Mouse (Mus musculus) fibroblast of lung, adult 2 months (primary cell): Measurements from ENCODE around the gene Ndufb8.
A peak's percentile ranks its signal among the peaks of the same experiment; 100 is the strongest.

ENCODE experiments used
- DNase-seq: peaks from one replicate; pipeline ENCODE4 v3.0.0-alpha.2; 2011; ENCODE audit warnings: low read depth

The Ndufb8 gene

DNA sequence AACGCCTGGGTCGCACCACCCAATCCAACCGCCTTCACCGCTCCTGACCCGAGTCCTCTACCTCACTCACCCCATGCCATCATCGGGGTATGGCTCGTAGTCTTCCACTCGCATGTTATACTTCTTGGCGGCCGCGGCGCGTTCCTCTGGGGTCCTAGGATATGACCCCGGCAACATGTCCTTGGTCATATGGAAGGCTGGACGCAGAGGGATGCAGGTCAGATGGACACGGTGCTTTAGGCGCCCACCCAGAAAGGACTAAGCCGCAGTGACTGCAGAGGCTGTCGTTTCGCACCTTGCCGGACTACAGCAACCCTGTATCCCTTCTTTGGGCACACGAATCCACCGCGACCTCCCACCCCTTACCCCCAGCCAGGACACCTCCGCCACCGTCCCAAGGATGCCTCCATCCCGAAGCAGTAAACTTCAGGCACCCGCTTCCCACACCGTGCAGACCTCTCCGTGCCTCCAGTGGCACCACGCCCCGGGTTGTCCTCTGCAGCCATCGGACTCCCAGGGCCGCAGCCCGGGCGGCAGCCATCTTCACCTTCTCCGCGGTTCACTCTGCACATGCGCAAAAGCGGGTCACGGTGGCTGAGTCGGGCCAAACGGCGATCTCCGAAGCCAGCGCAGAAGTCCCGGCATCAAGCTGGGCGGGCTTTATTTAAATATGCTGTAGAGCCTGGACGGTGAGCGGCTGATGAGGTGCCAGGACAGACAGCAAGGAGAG, at the start of gene Ndufb8:
TSS of gene Ndufb8 (minus strand) at position 580 of the 730 bp plus-strand sequence.
- peak; percentile 78 for DNase-seq

DNA sequence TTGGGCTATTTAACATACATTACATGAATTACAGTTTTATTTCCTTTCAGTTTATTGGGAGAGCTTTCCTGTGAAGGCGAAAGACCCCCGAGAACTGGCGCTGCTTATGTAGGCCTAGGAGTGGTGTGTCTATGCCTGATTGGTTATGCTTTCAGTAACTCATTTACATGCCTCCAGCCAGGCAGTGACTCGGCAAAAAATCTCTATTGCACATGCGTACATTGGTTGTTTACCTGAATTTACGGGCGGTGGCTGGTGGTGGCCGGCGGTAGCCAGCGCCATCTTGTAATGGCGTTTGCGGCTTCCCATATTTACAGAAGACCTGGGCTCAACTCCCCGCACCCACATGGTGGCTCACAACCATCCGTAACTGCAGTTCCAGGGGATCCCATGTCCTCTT, 38.9 kb upstream of the Ndufb8 start:
- no peak for DNase-seq

DNA sequence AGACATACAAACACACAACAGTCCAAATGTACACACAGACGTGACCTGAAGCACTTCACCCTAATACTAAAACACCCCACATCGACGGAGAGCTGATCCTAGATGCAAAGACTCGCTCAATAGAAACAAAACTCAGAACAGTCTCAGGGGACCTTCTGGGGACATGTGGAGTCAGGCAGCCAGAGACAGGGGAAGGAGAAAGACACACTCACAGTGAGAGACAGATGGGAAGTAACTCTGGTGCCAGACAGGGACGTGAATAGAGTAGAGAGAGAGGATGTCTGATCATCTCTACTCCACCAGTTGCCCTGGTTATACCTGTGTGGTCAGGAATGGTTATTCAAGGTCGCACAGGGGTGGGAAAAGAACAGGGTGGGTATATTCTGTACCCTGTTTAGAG, 36.4 kb upstream of the Ndufb8 start:
- no peak for DNase-seq

DNA sequence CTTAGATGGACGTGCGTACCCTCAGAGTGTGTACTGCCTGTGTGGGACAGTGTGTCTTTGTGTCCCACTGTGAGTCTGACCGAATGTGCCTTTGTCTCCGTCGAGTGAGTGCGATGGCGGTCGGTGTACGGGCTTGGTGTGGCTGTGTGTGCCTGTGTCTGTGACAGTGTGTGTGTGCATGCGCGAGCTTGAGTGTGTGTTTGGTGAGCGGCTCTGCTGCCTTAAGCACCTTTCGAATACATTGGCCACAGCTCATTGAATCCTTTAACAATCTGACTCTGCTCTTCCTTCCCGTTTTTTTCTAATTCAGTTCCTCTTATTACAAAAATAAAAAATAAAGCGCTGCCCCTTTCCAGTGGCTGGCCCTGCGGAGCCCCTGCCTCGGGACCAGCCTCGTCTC, 35.8 kb upstream of the Ndufb8 start:
- no peak for DNase-seq

DNA sequence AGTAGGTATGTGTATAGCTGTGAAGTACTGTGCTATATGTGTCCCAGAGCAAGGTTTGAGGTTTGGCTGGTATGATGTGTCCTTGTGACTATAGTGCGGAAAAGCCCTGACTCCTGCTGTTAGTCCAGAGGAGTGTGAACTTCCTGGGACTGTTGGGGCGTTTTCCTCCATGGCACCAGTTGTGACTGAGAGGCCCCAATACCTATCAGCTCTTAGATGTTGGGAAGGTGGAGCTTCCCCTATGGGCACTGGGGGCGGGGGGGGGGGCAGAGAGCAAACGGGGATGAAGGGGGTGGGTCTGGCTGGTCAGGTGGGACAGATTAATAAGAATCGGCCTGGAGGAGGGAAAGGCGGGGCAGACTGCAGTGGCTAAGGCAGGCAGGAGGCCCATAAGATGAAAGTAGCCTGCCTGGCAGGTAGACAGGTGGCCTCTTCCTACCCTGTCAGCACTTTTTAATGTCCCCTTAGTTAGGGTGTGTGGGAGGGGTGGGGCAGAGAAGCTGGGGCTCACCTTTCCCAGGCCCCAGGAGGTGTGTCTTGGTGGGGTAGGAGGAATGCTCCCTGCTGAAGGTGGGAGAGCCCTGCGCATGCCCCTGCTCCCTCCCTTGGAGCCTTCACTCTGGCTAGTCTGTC, 34.5 kb upstream of the Ndufb8 start:
- no peak for DNase-seq

DNA sequence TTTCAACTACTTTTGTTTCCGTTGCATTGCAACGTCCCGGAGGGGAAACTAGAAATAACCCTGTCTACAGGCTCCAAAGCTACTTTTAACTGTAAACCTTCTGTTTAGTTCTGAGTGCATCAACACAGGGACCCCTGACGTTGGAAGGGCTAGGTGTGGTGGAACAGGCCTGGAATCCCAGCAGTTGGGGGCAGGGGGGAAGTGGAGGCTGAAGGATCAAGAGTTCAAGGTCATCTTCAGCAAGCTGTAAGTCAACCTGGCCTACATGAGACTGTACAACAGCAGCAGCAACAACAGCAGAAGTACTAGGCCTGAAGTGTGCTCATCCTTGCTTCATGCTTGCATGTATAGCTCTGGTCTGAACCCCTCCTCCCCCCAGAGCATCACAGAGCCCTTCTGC, 32.8 kb upstream of the Ndufb8 start:
- DNase-seq: no peak

DNA sequence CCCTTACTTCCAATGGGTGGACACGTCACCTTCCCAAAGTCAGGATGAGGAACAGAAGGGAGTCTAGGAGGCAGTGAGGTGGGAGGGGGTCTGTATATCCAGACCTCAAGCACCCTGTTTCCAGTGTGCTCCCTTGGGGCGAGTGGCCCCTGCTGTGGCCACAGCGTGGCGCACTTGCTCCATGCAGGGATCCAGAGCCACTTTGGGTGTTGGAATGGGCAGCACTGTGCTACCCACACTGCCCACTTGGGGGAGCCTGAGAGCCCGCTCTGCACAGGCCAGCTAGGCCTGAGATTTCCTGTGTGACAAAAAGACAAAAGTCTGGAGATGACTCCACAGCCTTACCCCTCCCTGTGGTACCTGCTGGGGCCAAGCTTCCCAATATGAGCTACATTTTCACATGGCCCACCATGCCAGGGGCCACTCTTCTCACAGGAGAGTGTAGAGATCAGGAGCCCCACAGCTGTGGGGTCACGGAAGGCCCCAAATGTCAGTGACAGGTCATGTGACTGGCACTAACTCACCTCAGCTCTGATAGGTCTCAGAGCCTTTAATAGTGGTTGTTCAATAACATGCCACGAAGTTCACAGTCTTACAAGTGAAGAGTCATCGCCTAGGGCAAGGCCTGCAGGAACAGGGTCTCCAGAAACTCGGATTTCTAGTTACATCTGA, 27.5 kb upstream of the Ndufb8 start:
- DNase-seq: peak; percentile 49

DNA sequence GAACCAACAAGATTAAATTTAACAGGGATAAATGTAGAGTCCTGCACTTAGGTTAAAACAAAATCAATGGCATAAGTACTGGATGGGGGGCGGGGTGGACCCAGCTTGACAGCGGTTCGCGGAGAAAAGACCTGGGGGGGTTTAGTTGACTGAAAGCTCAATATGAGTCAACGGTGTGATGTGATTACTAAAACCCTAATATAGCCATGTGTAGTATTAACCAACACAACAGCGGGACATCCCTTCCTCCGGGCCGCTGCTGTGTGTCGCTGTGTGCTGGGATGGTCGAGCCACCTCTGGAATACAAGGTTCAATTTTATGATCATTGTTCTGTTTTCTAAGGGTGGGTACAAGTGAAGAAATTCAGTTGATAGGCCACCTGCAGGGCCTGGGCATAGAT, 26.9 kb upstream of the Ndufb8 start:
- DNase-seq: no peak

DNA sequence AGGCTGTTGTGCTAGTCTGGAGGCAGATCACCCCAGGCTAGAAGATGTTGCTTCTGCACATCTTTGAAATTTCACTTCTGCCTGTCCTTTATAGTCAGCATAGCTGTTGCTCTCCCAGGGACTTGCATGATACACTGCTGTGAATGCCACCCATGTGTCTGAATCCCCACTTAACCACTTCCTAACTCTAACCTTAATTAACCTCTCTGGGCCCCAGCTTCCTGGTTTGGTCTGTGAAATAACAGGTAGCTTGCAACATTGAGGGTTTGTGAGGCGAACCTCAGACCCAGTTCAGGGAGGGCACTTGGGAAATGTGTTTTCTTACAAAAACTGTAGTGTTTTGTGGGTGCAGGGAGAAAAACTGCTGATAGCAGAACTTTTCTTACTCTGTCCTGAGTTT, 22.8 kb upstream of the Ndufb8 start:
- DNase-seq: no peak

DNA sequence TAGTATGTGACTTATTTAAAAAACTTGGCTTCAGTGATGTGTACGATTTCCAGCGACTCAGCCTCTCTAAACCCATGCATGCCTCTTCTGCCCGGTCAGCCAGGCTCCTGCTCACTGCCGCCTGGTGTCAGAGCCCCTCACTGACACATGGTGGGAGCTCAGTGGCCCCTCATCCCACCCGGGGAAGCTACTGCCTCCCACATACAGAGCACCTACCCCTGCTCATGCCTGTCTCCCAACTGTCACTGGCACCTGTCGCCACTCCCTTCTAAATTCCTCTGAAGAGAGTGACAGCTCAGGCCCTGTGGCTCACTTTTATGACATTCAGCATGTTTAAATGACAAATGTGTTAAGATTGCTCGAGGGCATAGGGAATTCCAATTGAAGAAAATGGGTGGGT, 21.0 kb upstream of the Ndufb8 start:
- DNase-seq: no peak

DNA sequence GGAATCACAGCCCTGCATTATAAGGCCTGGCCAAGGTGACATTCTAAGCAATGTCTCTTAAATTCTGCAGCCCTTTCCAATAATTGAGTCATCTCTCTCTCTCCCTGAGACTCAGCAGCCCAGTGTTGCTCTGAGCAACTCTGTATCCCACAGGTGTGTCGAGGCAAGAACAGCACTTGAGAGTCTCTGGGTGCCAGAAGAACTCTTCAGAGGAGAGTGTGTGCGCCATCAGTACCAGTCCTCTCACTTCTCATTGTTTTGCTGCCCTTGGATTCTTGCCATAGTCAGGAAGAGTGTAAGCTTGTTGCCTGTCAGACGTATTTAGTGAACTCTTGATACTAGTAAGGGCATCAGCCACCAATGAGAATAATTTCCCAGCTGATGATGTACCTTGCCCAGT, 12.5 kb upstream of the Ndufb8 start:
- no peak for DNase-seq

DNA sequence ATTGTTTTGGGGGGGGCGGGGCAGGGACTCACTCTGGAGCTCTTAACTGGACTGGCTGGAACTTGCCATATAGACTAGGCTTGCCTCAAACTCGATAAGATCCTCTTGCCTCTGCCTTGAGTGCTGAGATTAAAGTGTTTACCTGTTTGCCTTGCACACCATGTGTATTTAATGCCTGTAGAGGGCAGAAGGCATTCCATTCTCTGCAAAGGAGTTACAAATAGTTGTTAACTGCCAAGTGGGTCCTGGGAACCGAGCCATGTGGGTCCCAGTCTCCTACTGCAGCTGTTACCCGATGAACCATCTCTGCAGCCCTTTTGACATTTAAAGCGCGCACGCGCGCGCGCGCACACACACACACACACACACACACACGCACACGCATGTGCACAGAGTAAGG, 8.8 kb upstream of the Ndufb8 start:
- no peak for DNase-seq

DNA sequence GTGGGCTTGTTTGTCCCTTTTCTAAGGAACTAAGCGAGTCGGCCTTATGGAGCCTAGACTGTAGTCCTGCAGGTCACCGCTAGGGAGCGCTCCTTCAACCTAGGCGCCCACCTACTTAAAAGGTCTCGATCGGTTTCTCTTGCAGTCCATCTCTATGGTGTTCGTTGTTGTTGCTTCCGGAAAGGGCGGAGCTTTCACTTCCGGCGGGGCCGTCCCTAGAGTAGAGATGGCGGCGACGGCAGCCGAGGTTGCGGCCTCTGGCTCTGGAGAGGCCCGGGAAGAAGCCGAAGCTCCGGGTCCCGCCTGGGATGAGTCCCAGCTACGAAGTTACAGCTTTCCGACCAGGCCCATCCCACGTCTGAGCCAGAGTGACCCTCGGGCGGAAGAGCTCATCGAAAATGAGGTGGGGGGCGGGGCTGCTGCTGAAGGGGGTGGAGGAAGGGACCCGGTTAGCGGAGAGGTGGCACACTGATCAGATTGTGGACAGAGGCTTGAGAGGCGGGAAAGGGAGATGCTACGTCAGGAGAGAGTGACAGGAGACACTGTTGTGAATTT, 7.5 kb upstream of the Ndufb8 start, which contains the start of gene Hif1an:
TSS of gene Hif1an (plus strand) at position 199 of the 555 bp plus-strand sequence.
- DNase-seq: peak; percentile 90

DNA sequence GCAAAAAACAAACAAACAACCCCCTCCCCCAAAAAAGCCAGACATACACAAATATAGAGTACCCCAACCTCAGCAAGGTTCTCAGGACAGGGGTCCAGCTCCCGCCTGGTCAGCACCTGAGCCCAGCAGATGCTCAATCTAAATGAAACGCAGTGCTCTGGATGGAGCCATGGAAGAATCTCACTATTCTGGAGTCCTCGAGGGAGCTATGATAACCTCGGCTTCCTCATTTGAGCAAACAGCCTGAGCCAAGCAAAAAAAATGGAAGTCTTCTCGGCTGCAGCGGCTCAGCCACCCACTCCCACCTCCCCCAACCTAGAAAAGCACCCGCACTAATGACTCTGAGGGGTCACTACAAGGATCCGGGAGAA, 765 bp downstream of the Ndufb8 start:
- DNase-seq: no peak

DNA sequence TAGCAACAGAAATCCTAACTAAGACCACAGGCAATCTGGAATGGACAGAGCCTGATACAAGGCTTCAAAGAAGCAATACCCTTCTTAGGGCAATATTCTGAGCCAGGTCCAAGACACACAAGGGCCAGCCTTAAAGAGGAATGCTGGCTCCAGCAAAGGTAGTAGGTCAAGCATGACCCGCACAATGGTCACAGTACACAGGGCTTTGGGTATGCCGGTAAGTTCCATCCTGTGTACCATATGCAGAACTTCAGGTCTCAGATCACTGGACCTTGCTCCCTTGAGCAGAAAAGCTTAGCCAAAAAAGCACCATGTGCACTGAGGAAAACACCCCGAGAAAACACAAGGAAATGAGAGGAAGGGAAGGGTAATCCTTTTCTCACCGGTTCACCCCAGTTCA, 2.0 kb downstream of the Ndufb8 start:
- no peak for DNase-seq

DNA sequence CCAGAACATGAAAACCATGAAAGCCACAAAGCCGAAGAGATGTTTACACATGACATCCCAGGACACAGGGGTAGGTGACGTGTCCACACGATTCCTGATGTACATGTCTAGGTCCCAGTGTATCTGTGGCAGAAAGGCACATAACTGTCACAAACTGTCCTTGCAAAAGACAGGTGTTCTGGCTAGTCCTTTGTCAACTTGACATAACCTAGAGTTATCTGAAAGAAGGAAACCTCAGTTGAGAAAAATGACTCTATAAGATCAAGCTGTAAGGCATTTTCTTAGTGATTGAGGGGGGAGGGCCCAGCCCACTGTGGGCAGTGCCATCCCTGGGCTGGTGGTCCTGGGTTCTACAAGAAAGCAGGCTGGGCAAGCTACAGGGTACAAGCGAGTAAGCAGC, 2.5 kb downstream of the Ndufb8 start, which contains the start of gene Gm20538:
TSS of gene Gm20538 (minus strand) at position 101 of the 400 bp plus-strand sequence.
- DNase-seq: no peak

DNA sequence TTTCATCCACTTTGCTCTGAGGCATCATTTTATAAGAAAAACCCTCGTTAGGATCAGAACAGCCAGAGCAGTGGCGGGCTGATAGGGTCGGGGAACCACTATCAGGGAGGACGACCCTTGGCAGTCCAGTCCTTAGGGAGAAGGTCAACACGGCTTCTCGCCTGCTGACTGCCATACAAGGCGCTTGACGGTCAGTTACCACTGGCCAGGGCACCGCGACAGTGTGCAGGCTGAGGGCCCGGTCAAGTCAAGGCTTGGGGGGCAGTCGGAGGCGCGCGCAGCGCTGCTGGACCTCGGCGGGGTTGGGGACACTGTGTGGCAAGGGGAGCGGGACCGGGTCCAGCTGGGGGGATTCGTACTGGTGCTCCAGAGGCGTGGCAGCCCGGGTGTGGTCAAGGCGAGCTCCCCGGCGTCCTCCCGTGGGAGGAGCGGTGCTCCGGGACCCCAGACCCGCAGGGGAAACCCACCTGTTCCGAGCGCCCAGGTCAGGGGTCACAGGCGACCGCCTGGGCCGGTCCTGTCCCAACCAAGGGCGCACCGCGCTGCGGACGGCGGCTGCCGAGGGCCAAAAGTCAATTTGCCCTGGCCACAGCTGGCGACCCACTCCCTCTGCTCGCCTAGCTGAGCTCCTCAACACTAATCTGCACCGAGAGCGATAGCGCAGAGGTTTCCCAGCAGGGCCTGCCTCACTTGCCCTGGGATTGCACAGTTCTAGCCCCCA, 9.8 kb downstream of the Ndufb8 start, which contains the start of gene Sec31b:
TSS of gene Sec31b (minus strand) at position 544 of the 721 bp plus-strand sequence.
- no peak for DNase-seq

DNA sequence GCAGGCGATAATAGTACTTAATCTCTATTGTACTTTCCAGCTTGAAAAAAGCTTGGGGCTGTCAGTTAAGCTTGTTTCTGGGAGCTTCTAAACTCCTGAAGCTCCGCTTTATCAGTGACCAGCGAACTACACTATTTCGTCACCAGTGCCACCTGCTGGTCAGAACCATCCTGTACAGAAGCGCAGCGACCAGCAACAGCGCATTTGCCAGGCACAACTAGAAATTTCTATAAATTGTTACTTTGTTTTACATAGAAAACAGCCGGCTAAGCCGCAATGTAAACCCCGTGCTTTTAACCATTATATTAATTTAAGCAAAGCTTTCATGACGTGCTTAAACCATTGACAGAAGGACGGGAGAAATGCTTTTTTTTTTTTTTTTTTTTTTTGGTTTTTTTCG, 10.5 kb downstream of the Ndufb8 start:
- DNase-seq: peak; percentile 37

DNA sequence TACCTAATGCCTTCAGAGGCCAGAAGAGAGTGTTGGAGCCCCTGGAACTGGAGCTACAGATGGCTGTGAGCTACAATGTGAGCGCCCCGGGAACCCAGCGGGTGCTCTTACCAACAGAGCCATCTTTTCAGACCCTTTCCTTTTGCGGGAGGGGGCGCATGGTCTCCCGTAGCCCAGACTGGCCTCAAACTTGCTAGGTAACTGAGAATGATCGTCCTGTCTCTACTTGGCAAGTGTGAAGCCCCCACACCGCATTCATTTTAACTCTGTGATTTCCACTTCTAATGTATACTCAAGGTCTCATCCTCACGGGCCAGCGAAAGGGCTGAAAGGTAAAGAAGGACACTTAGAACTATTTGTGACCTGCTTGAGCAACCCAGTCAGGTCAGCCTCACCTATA, 10.9 kb downstream of the Ndufb8 start:
- no peak for DNase-seq

DNA sequence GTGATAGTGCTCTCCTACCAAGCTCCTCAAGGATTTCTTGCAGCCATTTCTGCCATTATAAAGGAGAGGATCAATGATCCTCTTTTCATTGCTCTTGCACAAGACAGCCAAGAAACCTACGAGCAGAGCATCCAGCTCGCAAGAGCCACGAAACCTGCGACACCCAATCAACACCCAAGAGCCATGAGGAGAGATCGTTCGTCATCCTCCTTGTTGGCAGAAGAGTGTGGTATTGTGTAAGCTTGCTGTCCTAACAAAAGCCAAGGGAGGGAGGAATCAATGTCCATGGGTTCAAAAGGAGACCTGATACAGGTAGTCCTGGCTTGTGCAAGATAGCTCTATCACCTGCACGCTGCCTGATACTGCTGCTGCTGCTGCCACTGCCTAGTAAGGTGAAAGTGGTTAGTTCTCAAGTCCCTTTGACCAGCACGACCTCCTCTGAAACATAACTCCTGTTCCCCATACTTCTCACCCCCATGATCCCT, 12.5 kb downstream of the Ndufb8 start:
- DNase-seq: no peak

DNA sequence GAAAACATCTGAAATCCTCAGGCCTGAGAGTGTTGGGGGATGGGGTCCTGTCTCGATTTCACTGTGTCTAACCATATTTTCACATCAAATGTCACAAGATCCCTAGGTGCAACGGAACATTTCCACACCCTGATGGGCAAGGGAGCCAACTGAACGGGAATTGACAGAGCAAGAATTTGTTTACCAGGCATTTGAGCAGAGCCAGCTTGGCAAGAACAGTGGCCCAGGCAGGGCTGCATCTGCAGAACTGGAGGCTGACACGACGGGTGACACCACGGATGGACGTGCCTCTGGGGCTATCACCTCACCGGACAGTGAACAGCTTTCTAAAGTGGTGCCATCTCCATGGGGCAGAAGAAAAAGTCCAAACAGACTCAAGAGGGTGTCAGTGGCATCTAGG, 17.8 kb downstream of the Ndufb8 start:
- DNase-seq: no peak

DNA sequence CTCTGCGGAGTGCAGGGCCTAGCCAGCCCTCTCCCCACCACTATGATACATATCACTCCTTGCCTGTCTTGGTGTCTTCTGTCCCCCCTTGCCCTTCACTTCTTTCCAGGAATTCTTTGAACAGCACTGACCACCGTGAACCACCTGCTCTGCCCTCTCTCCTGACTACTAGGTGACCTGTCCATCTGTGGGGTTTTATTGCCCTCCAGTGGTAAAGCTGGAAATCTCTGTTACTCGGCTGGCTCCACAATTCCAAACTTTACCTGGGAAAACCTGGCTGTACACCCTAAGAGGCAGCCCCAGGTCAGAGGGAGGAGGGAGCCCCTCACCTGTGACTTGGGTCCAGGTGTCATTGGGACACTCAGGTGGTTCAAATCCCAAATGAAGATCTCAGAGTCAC, 19.9 kb downstream of the Ndufb8 start:
- DNase-seq: no peak
